Mouse (Mus musculus): ENCODE measurements around the gene Raf1. TPM values are rescaled to one million over a fixed set of nuclear protein-coding genes. Genes with fewer than 3 reads are reported as not detected.

Raf1 gene
- total and polyA plus RNA-seq, 3 experiments, result 79.3 to 80.7 TPM; not detected in 1

- TF ChIP-seq SIN3A (IDR thresholded peaks at IDR 0.05; ENCODE audit: low read length) (peak; percentile 27; the same call in 1 of the 2 replicates), USF2 (IDR thresholded peaks at IDR 0.05; ENCODE audit: borderline replicate concordance in 1 of 2, insufficient read depth in 1 of 2, low read depth in 1 of 2, low read length in 2 of 2) (no peak)
These were observed 8.6 kb upstream of the Raf1 start (continued) for GRCm38 (mm10) chr6:115684851-115685646.

GRCm38 (mm10) chr6:115684271-115684670 lies 7.8 kb upstream of the Raf1 start:
- H3K79me2 ChIP-seq (ENCODE audit: control insufficient read depth, insufficient read depth, low read length, poor library complexity), result no peaks in the 10 kb centered on the region
- no peak overlapping the region; a peak in 1 of 4 replicates for H3K4me3 ChIP-seq (ENCODE audit: control insufficient read depth in 1 of 2, insufficient read depth in 1 of 2, low read depth in 2 of 2, low read length in 2 of 2)
- peak overlapping the region; percentile 87 for H3K27ac ChIP-seq (ENCODE audit: control insufficient read depth, low read depth, low read length)
- no peaks in the 10 kb centered on the region for H3K27me3 ChIP-seq (ENCODE audit: control insufficient read depth in 1 of 2, insufficient read depth in 2 of 2, low read length in 2 of 2)
- no peak overlapping the region; the same call in 1 of the 2 replicates for H3K9ac ChIP-seq (ENCODE audit: control insufficient read depth, low read depth, low read length, poor library complexity, severe bottlenecking)
- peaks cover 0 to 5% of the 10 kb centered on the region in 2 experiments; a peak in 2 of 4 replicates for H3K36me3 ChIP-seq (ENCODE audit: control insufficient read depth in 1 of 2, insufficient read depth in 2 of 2, low read length in 2 of 2)
- H3K4me1 ChIP-seq (ENCODE audit: control insufficient read depth in 1 of 2, insufficient read depth in 2 of 2, low read length in 2 of 2), result peaks cover under 1 to 16% of the 10 kb centered on the region in 2 experiments; a peak in 3 of 4 replicates
- DNase-seq (ENCODE audit: low read depth, low spot score), result no peak
- no peak for TF ChIP-seq EP300 (IDR thresholded peaks at IDR 0.05; ENCODE audit: low read depth in 1 of 2, low read length in 2 of 2)
- no peak for TF ChIP-seq ZMIZ1 (IDR thresholded peaks at IDR 0.05; ENCODE audit: low read depth, low read length)
- no peak for TF ChIP-seq MYB (IDR thresholded peaks at IDR 0.05; ENCODE audit: low read depth, low read length)
- no peak for TF ChIP-seq GATA1 (IDR thresholded peaks at IDR 0.05; ENCODE audit: low read depth, low read length)
- TF ChIP-seq MEF2A (IDR thresholded peaks at IDR 0.05; ENCODE audit: extremely low read depth, insufficient replicate concordance, low read depth, low read length, poor library complexity, severe bottlenecking), result no peak
- no peak for TF ChIP-seq ZKSCAN1 (IDR thresholded peaks at IDR 0.05; ENCODE audit: low read depth, low read length)
- no peak for TF ChIP-seq MYC (IDR thresholded peaks at IDR 0.05; ENCODE audit: low read depth, low read length)
- no peak for TF ChIP-seq E2F4 (IDR thresholded peaks at IDR 0.05; ENCODE audit: borderline replicate concordance, low read depth, low read length)
- no peak for TF ChIP-seq UBTF (IDR thresholded peaks at IDR 0.05; ENCODE audit: borderline replicate concordance, insufficient read depth, low read depth, low read length)
- H3K9me3 ChIP-seq (replicated peaks; ENCODE audit: insufficient read depth, low read length), result no peaks in the 10 kb centered on the region

- H3K36me3 ChIP-seq (ENCODE audit: control insufficient read depth in 1 of 2, insufficient read depth in 2 of 2, low read length in 2 of 2), result peaks cover 0 to 17% of the 10 kb centered on the region in 2 experiments; a peak in 2 of 4 replicates
- H3K4me3 ChIP-seq (ENCODE audit: control insufficient read depth in 1 of 2, insufficient read depth in 1 of 2, low read depth in 2 of 2, low read length in 2 of 2), result no peak overlapping the region
- peaks cover 0 to 24% of the 10 kb centered on the region in 2 experiments; a peak in 3 of 4 replicates for H3K4me1 ChIP-seq (ENCODE audit: control insufficient read depth in 1 of 2, insufficient read depth in 2 of 2, low read length in 2 of 2)
- no peaks in the 10 kb centered on the region for H3K27me3 ChIP-seq (ENCODE audit: control insufficient read depth in 1 of 2, insufficient read depth in 2 of 2, low read length in 2 of 2)
- no peak overlapping the region for H3K9ac ChIP-seq (ENCODE audit: control insufficient read depth, low read depth, low read length, poor library complexity, severe bottlenecking)
- H3K9me3 ChIP-seq (replicated peaks; ENCODE audit: insufficient read depth, low read length), result no peaks in the 10 kb centered on the region
- no peak for DNase-seq (ENCODE audit: low read depth, low spot score)
- peaks cover 7% of the 10 kb centered on the region for H3K79me2 ChIP-seq (ENCODE audit: control insufficient read depth, insufficient read depth, low read length, poor library complexity)
- TF ChIP-seq POLR2AphosphoS2 (IDR thresholded peaks at IDR 0.05; ENCODE audit: low read length) (no peak), BHLHE40 (IDR thresholded peaks at IDR 0.05; ENCODE audit: borderline replicate concordance, low read depth, low read length) (no peak)
- H3K27ac ChIP-seq (ENCODE audit: control insufficient read depth, low read depth, low read length), result no peak overlapping the region
These were observed 4.6 kb upstream of the Raf1 start for GRCm38 (mm10) chr6:115681066-115681465.

Measured in MEL (cell line).